Mouse (Mus musculus): ENCODE results near the gene Rraga. TPM values are rescaled to one million over a fixed set of nuclear protein-coding genes. Genes with fewer than 3 reads are reported as not detected.

Rraga gene
- polyA plus RNA-seq, 1 experiment from 2014 or later = 81.0 TPM

- Histone ChIP-seq H3K36me3 (ENCODE audit: control insufficient read depth, insufficient read depth, low read length) (no peaks in the 10 kb centered on the region), H3K27me3 (replicated peaks; ENCODE audit: control insufficient read depth, insufficient read depth, low read length) (no peaks in the 10 kb centered on the region), H3K4me3 (ENCODE audit: low read depth, low read length) (no peak overlapping the region), H3K4me1 (replicated peaks; ENCODE audit: control insufficient read depth, insufficient read depth, low read length) (no peaks in the 10 kb centered on the region), H3K27ac (ENCODE audit: low read depth) (no peak overlapping the region), H3K9me3 (ENCODE audit: control insufficient read depth, low read length) (no peaks in the 10 kb centered on the region), H3K4me2 (ENCODE audit: low read length) (no peak overlapping the region), H3K9ac (ENCODE audit: low read length) (no peak overlapping the region)
- no peak for DNase-seq (ENCODE audit: low spot score)
- ATAC-seq (replicated peaks; ENCODE audit: low FRiP score, low TSS enrichment, low read depth) = no peak
- 90% methylated on average over 3 of the region's 3 CpGs for WGBS
These were observed 31.5 kb upstream of the Rraga start for GRCm38 (mm10) chr4:86543999-86544398.

- Histone ChIP-seq H3K4me3 (ENCODE audit: low read depth, low read length) (no peak overlapping the region), H3K4me1 (replicated peaks; ENCODE audit: control insufficient read depth, insufficient read depth, low read length) (no peaks in the 10 kb centered on the region), H3K9ac (ENCODE audit: low read length) (no peak overlapping the region), H3K27me3 (replicated peaks; ENCODE audit: control insufficient read depth, insufficient read depth, low read length) (no peaks in the 10 kb centered on the region), H3K4me2 (ENCODE audit: low read length) (no peak overlapping the region), H3K27ac (ENCODE audit: low read depth) (no peak overlapping the region), H3K9me3 (ENCODE audit: control insufficient read depth, low read length) (no peaks in the 10 kb centered on the region), H3K36me3 (ENCODE audit: control insufficient read depth, insufficient read depth, low read length) (no peaks in the 10 kb centered on the region)
- no peak for DNase-seq (ENCODE audit: low spot score)
- ATAC-seq (replicated peaks; ENCODE audit: low FRiP score, low TSS enrichment, low read depth) = no peak
- WGBS = 36% methylated on average over 5 of the region's 5 CpGs
These were observed 29.9 kb upstream of the Rraga start for GRCm38 (mm10) chr4:86545615-86546014.

- no peak overlapping the region for H3K9ac ChIP-seq (ENCODE audit: low read length)
- H3K27me3 ChIP-seq (replicated peaks; ENCODE audit: control insufficient read depth, insufficient read depth, low read length) = no peaks in the 10 kb centered on the region
- H3K36me3 ChIP-seq (ENCODE audit: control insufficient read depth, insufficient read depth, low read length) = no peaks in the 10 kb centered on the region
- DNase-seq (ENCODE audit: low spot score) = no peak
- no peak overlapping the region for H3K4me3 ChIP-seq (ENCODE audit: low read depth, low read length)
- H3K4me2 ChIP-seq (ENCODE audit: low read length) = no peak overlapping the region
- no peaks in the 10 kb centered on the region for H3K9me3 ChIP-seq (ENCODE audit: control insufficient read depth, low read length)
- H3K4me1 ChIP-seq (replicated peaks; ENCODE audit: control insufficient read depth, insufficient read depth, low read length) = no peaks in the 10 kb centered on the region
- WGBS = 81% methylated on average over 9 of the region's 9 CpGs
- H3K27ac ChIP-seq (ENCODE audit: low read depth) = no peak overlapping the region
- no peak for ATAC-seq (replicated peaks; ENCODE audit: low FRiP score, low TSS enrichment, low read depth)
These were observed 27.1 kb upstream of the Rraga start for GRCm38 (mm10) chr4:86548332-86548731.

GRCm38 (mm10) chr4:86555035-86555707 is 20.3 kb upstream of the Rraga start:
- no peak for DNase-seq (ENCODE audit: low spot score)
- Histone ChIP-seq H3K36me3 (ENCODE audit: control insufficient read depth, insufficient read depth, low read length) (no peaks in the 10 kb centered on the region), H3K27ac (ENCODE audit: low read depth) (no peak overlapping the region), H3K9ac (ENCODE audit: low read length) (no peak overlapping the region), H3K4me2 (ENCODE audit: low read length) (no peak overlapping the region), H3K9me3 (ENCODE audit: control insufficient read depth, low read length) (no peaks in the 10 kb centered on the region), H3K4me3 (ENCODE audit: low read depth, low read length) (no peak overlapping the region), H3K27me3 (replicated peaks; ENCODE audit: control insufficient read depth, insufficient read depth, low read length) (no peaks in the 10 kb centered on the region), H3K4me1 (replicated peaks; ENCODE audit: control insufficient read depth, insufficient read depth, low read length) (no peaks in the 10 kb centered on the region)
- 22% methylated on average over 6 of the region's 6 CpGs for WGBS
- ATAC-seq (replicated peaks; ENCODE audit: low FRiP score, low TSS enrichment, low read depth) = 0 out of 2 replicates have a peak, but pooled peaks have one; percentile 66

GRCm38 (mm10) chr4:86557371-86557770 is 18.1 kb upstream of the Rraga start:
- no peak overlapping the region for H3K4me3 ChIP-seq (ENCODE audit: low read depth, low read length)
- no peak overlapping the region for H3K4me2 ChIP-seq (ENCODE audit: low read length)
- DNase-seq (ENCODE audit: low spot score) (no peak), ATAC-seq (replicated peaks; ENCODE audit: low FRiP score, low TSS enrichment, low read depth) (no peak)
- H3K27me3 ChIP-seq (replicated peaks; ENCODE audit: control insufficient read depth, insufficient read depth, low read length) = no peaks in the 10 kb centered on the region
- no peaks in the 10 kb centered on the region for H3K36me3 ChIP-seq (ENCODE audit: control insufficient read depth, insufficient read depth, low read length)
- no peak overlapping the region for H3K9ac ChIP-seq (ENCODE audit: low read length)
- H3K4me1 ChIP-seq (replicated peaks; ENCODE audit: control insufficient read depth, insufficient read depth, low read length) = no peaks in the 10 kb centered on the region
- no peak overlapping the region for H3K27ac ChIP-seq (ENCODE audit: low read depth)
- no peaks in the 10 kb centered on the region for H3K9me3 ChIP-seq (ENCODE audit: control insufficient read depth, low read length)
- WGBS = 72% methylated on average over 7 of the region's 7 CpGs

- no peak within 1 kb of the TSS for H3K4me2 ChIP-seq (ENCODE audit: low read length)
- H3K9me3 ChIP-seq (ENCODE audit: control insufficient read depth, low read length) = no peaks in the 10 kb centered on the region
- H3K9ac ChIP-seq (ENCODE audit: low read length) = no peak within 1 kb of the TSS
- no peak within 1 kb of the TSS for H3K4me3 ChIP-seq (ENCODE audit: low read depth, low read length)
- DNase-seq (ENCODE audit: low spot score) = no peak
- H3K27me3 ChIP-seq (replicated peaks; ENCODE audit: control insufficient read depth, insufficient read depth, low read length) = no peaks in the 10 kb centered on the region
- ATAC-seq (replicated peaks; ENCODE audit: low FRiP score, low TSS enrichment, low read depth) = no peak
- H3K4me1 ChIP-seq (replicated peaks; ENCODE audit: control insufficient read depth, insufficient read depth, low read length) = no peaks in the 10 kb centered on the region
- 94% methylated on average over 7 of the region's 7 CpGs for WGBS
- H3K27ac ChIP-seq (ENCODE audit: low read depth) = no peak within 1 kb of the TSS
- no peaks in the 10 kb centered on the region for H3K36me3 ChIP-seq (ENCODE audit: control insufficient read depth, insufficient read depth, low read length)
These were observed 17.2 kb upstream of the Rraga start, which contains the start of gene Saxo1 for GRCm38 (mm10) chr4:86558228-86558627. TSS of gene Saxo1 (minus strand) at chr4:86558328.

- Histone ChIP-seq H3K27ac (ENCODE audit: low read depth) (no peak overlapping the region), H3K9ac (ENCODE audit: low read length) (no peak overlapping the region), H3K36me3 (ENCODE audit: control insufficient read depth, insufficient read depth, low read length) (no peaks in the 10 kb centered on the region), H3K27me3 (replicated peaks; ENCODE audit: control insufficient read depth, insufficient read depth, low read length) (no peaks in the 10 kb centered on the region), H3K4me1 (replicated peaks; ENCODE audit: control insufficient read depth, insufficient read depth, low read length) (no peaks in the 10 kb centered on the region), H3K4me2 (ENCODE audit: low read length) (no peak overlapping the region), H3K4me3 (ENCODE audit: low read depth, low read length) (no peak overlapping the region), H3K9me3 (ENCODE audit: control insufficient read depth, low read length) (no peaks in the 10 kb centered on the region)
- no peak for ATAC-seq (replicated peaks; ENCODE audit: low FRiP score, low TSS enrichment, low read depth)
- no peak for DNase-seq (ENCODE audit: low spot score)
- WGBS = 66% methylated on average over 4 of the region's 4 CpGs
These were observed 16.5 kb upstream of the Rraga start for GRCm38 (mm10) chr4:86559006-86559405.

GRCm38 (mm10) chr4:86561061-86561460 is 14.4 kb upstream of the Rraga start:
- H3K9ac ChIP-seq (ENCODE audit: low read length) = no peak overlapping the region
- no peaks in the 10 kb centered on the region for H3K4me1 ChIP-seq (replicated peaks; ENCODE audit: control insufficient read depth, insufficient read depth, low read length)
- H3K4me2 ChIP-seq (ENCODE audit: low read length) = no peak overlapping the region
- no peak overlapping the region for H3K4me3 ChIP-seq (ENCODE audit: low read depth, low read length)
- H3K27ac ChIP-seq (ENCODE audit: low read depth) = no peak overlapping the region
- ATAC-seq (replicated peaks; ENCODE audit: low FRiP score, low TSS enrichment, low read depth) (no peak), DNase-seq (ENCODE audit: low spot score) (no peak)
- H3K27me3 ChIP-seq (replicated peaks; ENCODE audit: control insufficient read depth, insufficient read depth, low read length) = no peaks in the 10 kb centered on the region
- no peaks in the 10 kb centered on the region for H3K36me3 ChIP-seq (ENCODE audit: control insufficient read depth, insufficient read depth, low read length)
- H3K9me3 ChIP-seq (ENCODE audit: control insufficient read depth, low read length) = no peaks in the 10 kb centered on the region
- 89% methylated on average over 3 of the region's 3 CpGs for WGBS

GRCm38 (mm10) chr4:86574939-86575282 is 557 bp upstream of the Rraga start:
- DNase-seq (ENCODE audit: low spot score) (no peak), ATAC-seq (replicated peaks; ENCODE audit: low FRiP score, low TSS enrichment, low read depth) (peak; percentile 19)
- peak overlapping the region; percentile 92 for H3K27ac ChIP-seq (ENCODE audit: low read depth)
- H3K4me1 ChIP-seq (replicated peaks; ENCODE audit: control insufficient read depth, insufficient read depth, low read length) = peaks cover 10% of the 10 kb centered on the region
- 19% methylated on average over 6 of the region's 6 CpGs for WGBS
- peaks cover 7% of the 10 kb centered on the region; the same call in 1 of the 2 replicates for H3K36me3 ChIP-seq (ENCODE audit: control insufficient read depth, insufficient read depth, low read length)
- peak overlapping the region; percentile 72 for H3K9ac ChIP-seq (ENCODE audit: low read length)
- H3K9me3 ChIP-seq (ENCODE audit: control insufficient read depth, low read length) = no peaks in the 10 kb centered on the region
- peak overlapping the region; percentile 50 for H3K4me3 ChIP-seq (ENCODE audit: low read depth, low read length)
- peak overlapping the region; percentile 48 for H3K4me2 ChIP-seq (ENCODE audit: low read length)
- H3K27me3 ChIP-seq (replicated peaks; ENCODE audit: control insufficient read depth, insufficient read depth, low read length) = no peaks in the 10 kb centered on the region
